Mouse (Mus musculus) liver, embryonic 14.5 days (tissue): ENCODE results near the gene Ick.

Experiments used
- CTCF ChIP-seq: IDR thresholded peaks from 2 replicates; pipeline ENCODE4 v1.5.1; 2016; ENCODE audit warnings: antibody characterized with exemption, low read depth, control low read depth
- EP300 ChIP-seq: IDR thresholded peaks from 2 replicates; pipeline ENCODE4 v1.6.1; 2016; ENCODE audit warnings: antibody characterized with exemption, low read depth

- no peak for TF ChIP-seq CTCF
- TF ChIP-seq EP300, result no peak
Observed at GRCm38 (mm10) chr9:78107582-78107911, 1.4 kb upstream of the Ick start.
